Mouse (Mus musculus) heart, embryonic 15.5 days (tissue): ENCODE measurements around the gene Alkbh5. TPM values are rescaled to one million over a fixed set of nuclear protein-coding genes. Genes with fewer than 3 reads are reported as not detected.

Experiments
- ATAC-seq: fragments of 200-750 bp; cut with Nextera tagmentation; replicated peaks from 2 replicates; pipeline ENCODE4 v1.8.0; 2017; ENCODE audit warnings: low read depth, moderate TSS enrichment; ENCODE audit not compliant: insufficient number of reproducible peaks, insufficient read depth, low FRiP score
- H3K27ac ChIP-seq: fragments of 300-500 bp; sonication (generic); 2 replicates; pipeline ENCODE4 v1.5.1; 2015; ENCODE audit warnings: mild to moderate bottlenecking, inconsistent platforms
- H3K27me3 ChIP-seq: fragments of 300-500 bp; sonication (generic); 2 replicates; pipeline ENCODE4 v1.6.1; 2015; ENCODE audit warnings: inconsistent platforms
- H3K36me3 ChIP-seq: fragments of 300-500 bp; sonication (generic); 2 replicates; pipeline ENCODE4 v1.6.1; 2015; ENCODE audit warnings: mild to moderate bottlenecking, inconsistent platforms
- H3K4me1 ChIP-seq: fragments of 300-500 bp; sonication (generic); replicated peaks from 2 replicates; pipeline ENCODE4 v1.6.1; 2015; ENCODE audit warnings: inconsistent platforms
- H3K4me2 ChIP-seq: fragments of 300-500 bp; sonication (generic); 2 replicates; pipeline ENCODE4 v1.6.1; 2015; ENCODE audit warnings: inconsistent platforms, mild to moderate bottlenecking, moderate library complexity
- H3K4me3 ChIP-seq: fragments of 300-500 bp; sonication (generic); 2 replicates; pipeline ENCODE4 v1.5.1; 2015; ENCODE audit warnings: mild to moderate bottlenecking, inconsistent platforms
- H3K9ac ChIP-seq: fragments of 300-500 bp; sonication (generic); 2 replicates; pipeline ENCODE4 v1.6.1; 2015; ENCODE audit warnings: mild to moderate bottlenecking, inconsistent platforms
- H3K9me3 ChIP-seq: fragments of 300-500 bp; sonication (generic); replicated peaks from 2 replicates; pipeline ENCODE4 v1.6.1; 2016; ENCODE audit warnings: inconsistent platforms
- WGBS: fragments of 180-500 bp; shearing (Covaris S2); methylation state at CpG from one replicate; pipeline ENCODE4 v1.1.7; 2015; ENCODE audit warnings: mixed read lengths; 5-methylcytosine and 5-hydroxymethylcytosine counted together
- polyA plus RNA-seq: library from polyadenylated mRNA; unstranded; fragments of >200 nt; fragmentation: Nextera tagmentation; extraction: Ambion mirVana; gene quantifications from 2 replicates; pipeline ENCODE4 v1.2.1, GENCODE M21; 2015

The Alkbh5 gene
- polyA plus RNA-seq, 1 experiment from 2014 or later = 39.1 TPM

- H3K27ac ChIP-seq = no peak overlapping the region
- ATAC-seq = no peak
- H3K9ac ChIP-seq = no peak overlapping the region
These were observed 13.4 kb upstream of the Alkbh5 start for GRCm38 (mm10) chr11:60522661-60523365.

GRCm38 (mm10) chr11:60526461-60526860, 9.7 kb upstream of the Alkbh5 start:
- H3K9ac ChIP-seq = no peak overlapping the region
- H3K9me3 ChIP-seq = no peaks in the 10 kb centered on the region
- WGBS = 66% methylated on average over 4 of the region's 4 CpGs
- H3K4me3 ChIP-seq = no peak overlapping the region
- H3K4me2 ChIP-seq = no peak overlapping the region
- H3K27me3 ChIP-seq = no peaks in the 10 kb centered on the region
- H3K27ac ChIP-seq = no peak overlapping the region
- no peaks in the 10 kb centered on the region for H3K36me3 ChIP-seq
- H3K4me1 ChIP-seq = no peaks in the 10 kb centered on the region
- ATAC-seq = no peak

More at GRCm38 (mm10) chr11:60522661-60523365, 13.4 kb upstream of the Alkbh5 start:
- Histone ChIP-seq H3K27me3 (no peaks in the 10 kb centered on the region), H3K4me3 (no peak overlapping the region), H3K4me1 (no peaks in the 10 kb centered on the region), H3K36me3 (no peaks in the 10 kb centered on the region), H3K9me3 (no peaks in the 10 kb centered on the region), H3K4me2 (no peak overlapping the region)
- 83% methylated on average over 6 of the region's 6 CpGs for WGBS

GRCm38 (mm10) chr11:60535676-60536075, 505 bp upstream of the Alkbh5 start:
- H3K27me3 ChIP-seq = no peaks in the 10 kb centered on the region
- H3K4me1 ChIP-seq = peaks cover 15% of the 10 kb centered on the region
- no peaks in the 10 kb centered on the region for H3K36me3 ChIP-seq
- no peak overlapping the region for H3K9ac ChIP-seq
- no peak overlapping the region for H3K4me3 ChIP-seq
- ATAC-seq = no peak
- 88% methylated on average over 2 of the region's 2 CpGs for WGBS
- H3K27ac ChIP-seq = no peak overlapping the region; the same call in 1 of the 2 replicates
- no peaks in the 10 kb centered on the region for H3K9me3 ChIP-seq
- H3K4me2 ChIP-seq = peak overlapping the region; percentile 70

GRCm38 (mm10) chr11:60536859-60537467, 782 bp downstream of the Alkbh5 start:
- ATAC-seq = peak; percentile 78
- Histone ChIP-seq H3K9me3 (no peaks in the 10 kb centered on the region), H3K9ac (peak overlapping the region; percentile 66), H3K4me1 (peaks cover 25% of the 10 kb centered on the region), H3K4me2 (peak overlapping the region; percentile 70), H3K36me3 (no peaks in the 10 kb centered on the region; the same call in 1 of the 2 replicates), H3K27ac (peak overlapping the region; percentile 98), H3K27me3 (no peaks in the 10 kb centered on the region), H3K4me3 (peak overlapping the region; percentile 79)
- 0% methylated on average over 37 of the region's 37 CpGs for WGBS

- Histone ChIP-seq H3K36me3 (peaks cover 6% of the 10 kb centered on the region; the same call in 1 of the 2 replicates), H3K9ac (peak overlapping the region; percentile 91), H3K4me2 (peak overlapping the region; percentile 89), H3K4me1 (peaks cover 27% of the 10 kb centered on the region), H3K27me3 (no peaks in the 10 kb centered on the region), H3K9me3 (no peaks in the 10 kb centered on the region), H3K27ac (peak overlapping the region; percentile 98), H3K4me3 (peak overlapping the region; percentile 79)
- ATAC-seq = peak; percentile 91
- WGBS = under 1% methylated on average over 85 of the region's 91 CpGs
These were observed 1.5 kb downstream of the Alkbh5 start for GRCm38 (mm10) chr11:60537468-60538347.

GRCm38 (mm10) chr11:60538371-60539281, 2.4 kb downstream of the Alkbh5 start:
- ATAC-seq = peak; percentile 24
- Histone ChIP-seq H3K9me3 (no peaks in the 10 kb centered on the region), H3K27me3 (no peaks in the 10 kb centered on the region), H3K4me3 (peak overlapping the region; percentile 79), H3K27ac (peak overlapping the region; percentile 98), H3K9ac (peak overlapping the region; percentile 91), H3K36me3 (peaks cover 8% of the 10 kb centered on the region; the same call in 1 of the 2 replicates), H3K4me2 (peak overlapping the region; percentile 89), H3K4me1 (peaks cover 34% of the 10 kb centered on the region)
- WGBS = under 1% methylated on average over 93 of the region's 93 CpGs

- H3K9ac ChIP-seq = peak overlapping the region; percentile 91
- WGBS = 3% methylated on average over 2 of the region's 2 CpGs
- no peak overlapping the region for H3K27ac ChIP-seq
- no peaks in the 10 kb centered on the region for H3K27me3 ChIP-seq
- no peaks in the 10 kb centered on the region for H3K9me3 ChIP-seq
- peaks cover 8% of the 10 kb centered on the region; the same call in 1 of the 2 replicates for H3K36me3 ChIP-seq
- peaks cover 42% of the 10 kb centered on the region for H3K4me1 ChIP-seq
- no peak for ATAC-seq
- H3K4me2 ChIP-seq = peak overlapping the region; percentile 89
- H3K4me3 ChIP-seq = peak overlapping the region; percentile 79
These were observed 3.4 kb downstream of the Alkbh5 start for GRCm38 (mm10) chr11:60539540-60539939.

- WGBS = 2% methylated on average over 4 of the region's 4 CpGs
- peak overlapping the region; percentile 53 for H3K9ac ChIP-seq
- no peaks in the 10 kb centered on the region for H3K27me3 ChIP-seq
- ATAC-seq = no peak
- peak overlapping the region; percentile 46 for H3K4me3 ChIP-seq
- H3K9me3 ChIP-seq = no peaks in the 10 kb centered on the region
- peak overlapping the region; percentile 6 for H3K27ac ChIP-seq
- H3K4me1 ChIP-seq = peaks cover 47% of the 10 kb centered on the region
- peak overlapping the region; percentile 89 for H3K4me2 ChIP-seq
- peaks cover 8% of the 10 kb centered on the region; the same call in 1 of the 2 replicates for H3K36me3 ChIP-seq
These were observed 3.9 kb downstream of the Alkbh5 start for GRCm38 (mm10) chr11:60540002-60540610.

- Histone ChIP-seq H3K4me3 (peak overlapping the region; percentile 46), H3K4me2 (peak overlapping the region; percentile 89), H3K4me1 (peaks cover 52% of the 10 kb centered on the region), H3K27ac (peak overlapping the region; percentile 6), H3K9ac (peak overlapping the region; percentile 53; the same call in 1 of the 2 replicates), H3K9me3 (no peaks in the 10 kb centered on the region), H3K27me3 (no peaks in the 10 kb centered on the region), H3K36me3 (peaks cover 8% of the 10 kb centered on the region; the same call in 1 of the 2 replicates)
- ATAC-seq = no peak
- 41% methylated on average over 2 of the region's 2 CpGs for WGBS
These were observed 4.6 kb downstream of the Alkbh5 start for GRCm38 (mm10) chr11:60540761-60541160.

GRCm38 (mm10) chr11:60541831-60542230, 5.7 kb downstream of the Alkbh5 start:
- WGBS = 80% methylated on average over 6 of the region's 6 CpGs
- H3K9me3 ChIP-seq = no peaks in the 10 kb centered on the region
- H3K4me2 ChIP-seq = peak overlapping the region; percentile 1; the same call in 1 of the 2 replicates
- ATAC-seq = no peak
- H3K4me3 ChIP-seq = no peak overlapping the region
- H3K4me1 ChIP-seq = peaks cover 51% of the 10 kb centered on the region
- peaks cover 8% of the 10 kb centered on the region; the same call in 1 of the 2 replicates for H3K36me3 ChIP-seq
- no peaks in the 10 kb centered on the region for H3K27me3 ChIP-seq
- H3K9ac ChIP-seq = no peak overlapping the region
- no peak overlapping the region for H3K27ac ChIP-seq
